In the genomic region with DNA sequence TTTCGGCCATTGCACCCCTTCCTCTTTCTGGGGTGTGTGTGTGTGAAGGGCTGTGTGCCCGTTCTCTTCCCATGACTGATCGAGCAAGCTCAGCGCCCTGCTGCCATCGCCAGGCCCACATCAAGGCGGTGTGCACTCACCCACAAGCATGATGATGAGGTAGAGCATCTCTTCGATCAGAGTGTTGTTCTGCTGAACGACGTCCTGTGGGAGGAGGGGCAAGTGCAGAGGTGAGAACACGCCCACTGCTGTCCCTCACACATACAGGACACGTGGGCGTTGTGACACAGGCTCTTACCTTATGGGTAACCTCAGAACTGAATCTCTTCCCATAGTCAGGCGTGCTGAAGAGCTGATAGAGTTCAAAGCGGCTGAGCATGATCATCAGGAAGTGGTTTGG, we compare ENCODE assay signal across 16 mouse cellular contexts.
DNase-seq lines count a peak whose midpoint lies in the region.
"Had no signal": no experiment of that assay in that cellular context is flagged by ENCODE, and none has a peak within 500 bp of the region (broad histone marks: within the 10 kb centered on the region; RNA-seq: fewer than 3 reads in every experiment).

No protein-coding gene starts in this region.

- peak; percentile 91 for DNase-seq in CD4-positive helper T cell, adult 2 months (ENCODE audit: low read depth, low spot score)
- DNase-seq in CD4-positive, CD25-positive, alpha-beta regulatory T cell, adult 2 months (ENCODE audit: low read depth, low spot score) = peak; percentile 79
- DNase-seq in brain, adult 2 months (ENCODE audit: low read depth, low spot score) = peak; percentile 8
- peak; percentile 66 to 74 for DNase-seq in natural killer cell, adult 2 months (ENCODE audit: low spot score in 2 of 2)
- no peak for DNase-seq in kidney, postnatal 10 days
- no peak for DNase-seq in retina, embryonic 14.5 days (ENCODE audit: low spot score)
- no peak for DNase-seq in frontal cortex, postnatal 36 days (ENCODE audit: low spot score in 2 of 2)
- DNase-seq: adrenal gland, postnatal 10 days; cerebellum, adult 8-10 months; cerebellum, postnatal 36 days; gastrocnemius, postnatal 10 days; kidney, adult 18-20 months; lung, adult 18-20 months; lung, postnatal 10 days; retina, postnatal 1 day; right cerebral cortex, postnatal 25 days had no signal

Comparison
In these comparisons a context has a peak if more than half of its experiments do, and no peak if none do; other contexts are left out.
1. DNase-seq: peak in CD4-positive helper T cell, adult 2 months (single experiment), CD4-positive, CD25-positive, alpha-beta regulatory T cell, adult 2 months (single experiment), brain, adult 2 months (single experiment) and natural killer cell, adult 2 months (2 of 2); none in kidney, postnatal 10 days (single experiment), retina, embryonic 14.5 days (single experiment) and frontal cortex, postnatal 36 days (0 of 2).